Mouse (Mus musculus) limb, embryonic 10.5 days (tissue): Measurements from ENCODE around the gene Plagl1. TPM values are rescaled to one million over a fixed set of nuclear protein-coding genes. Genes with fewer than 3 reads are reported as not detected.
A peak's percentile ranks its signal among the peaks of the same experiment; 100 is the strongest.

Source experiments
- DNase-seq: peaks from one replicate; pipeline ENCODE4 v3.0.0-alpha.2; 2017; ENCODE audit warnings: low spot score
- H3K27ac ChIP-seq: fragments of 300-500 bp; sonication (generic); 2 replicates; pipeline ENCODE4 v1.5.1; 2016; ENCODE audit warnings: mild to moderate bottlenecking
- H3K27me3 ChIP-seq: fragments of 300-500 bp; sonication (generic); 2 replicates; pipeline ENCODE4 v1.6.1; 2016; ENCODE audit warnings: low read depth, mild to moderate bottlenecking; ENCODE audit not compliant: poor library complexity, severe bottlenecking
- H3K36me3 ChIP-seq: fragments of 300-500 bp; sonication (generic); 2 replicates; pipeline ENCODE4 v1.6.1; 2016; ENCODE audit warnings: mild to moderate bottlenecking, moderate library complexity
- H3K4me1 ChIP-seq: fragments of 300-500 bp; sonication (generic); 2 replicates; pipeline ENCODE4 v1.6.1; 2016
- H3K4me3 ChIP-seq: fragments of 300-500 bp; sonication (generic); 2 replicates; pipeline ENCODE4 v1.5.1; 2016; ENCODE audit warnings: mild to moderate bottlenecking, moderate library complexity
- H3K9me3 ChIP-seq: fragments of 300-500 bp; sonication (generic); replicated peaks from 2 replicates; pipeline ENCODE4 v1.6.1; 2016; ENCODE audit warnings: mild to moderate bottlenecking
- whole genome bisulfite sequencing: fragments of 180-500 bp; shearing (Covaris S2); methylation state at CpG from one replicate; pipeline ENCODE4 v1.1.7; 2016; 5-methylcytosine and 5-hydroxymethylcytosine counted together
- polyA plus RNA-seq: library from polyadenylated mRNA; unstranded; fragments of >200 nt; fragmentation: Nextera tagmentation; extraction: Ambion mirVana; gene quantifications from 2 replicates; pipeline ENCODE4 v1.2.1, GENCODE M21; 2016

The Plagl1 gene
- polyA plus RNA-seq, 1 experiment from 2014 or later: 42.6 TPM

GRCm38 (mm10) chr10:13160913-13161312, 100.6 kb downstream of the Plagl1 start:
- WGBS: 92% methylated on average over 4 of the region's 4 CpGs
- no peaks in the 10 kb centered on the region for H3K4me1 ChIP-seq
- H3K27me3 ChIP-seq: no peaks in the 10 kb centered on the region
- H3K9me3 ChIP-seq: no peaks in the 10 kb centered on the region
- H3K36me3 ChIP-seq: no peaks in the 10 kb centered on the region
- no peak overlapping the region for H3K4me3 ChIP-seq
- DNase-seq: no peak
- H3K27ac ChIP-seq: no peak overlapping the region

DNA sequence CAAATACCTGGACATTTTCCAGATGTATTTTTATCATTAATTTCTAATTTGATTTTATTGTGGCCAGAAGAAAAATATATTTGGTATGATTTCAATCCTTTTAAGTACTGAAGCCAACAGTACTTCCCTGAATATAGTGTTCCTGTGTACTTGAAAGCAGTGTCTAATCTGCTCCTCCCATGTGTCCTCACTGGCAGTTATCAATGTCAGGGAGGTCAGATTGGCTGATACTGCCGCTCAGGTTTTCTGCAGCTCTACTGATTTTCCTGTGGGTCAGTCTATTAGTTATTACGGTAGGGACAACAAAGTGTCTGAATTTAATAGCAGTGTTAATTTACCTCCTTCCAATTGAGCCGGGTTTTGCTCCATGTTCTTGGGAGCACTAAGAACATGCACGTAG, 101.7 kb downstream of the Plagl1 start:
- Histone ChIP-seq H3K4me3 (no peak overlapping the region), H3K4me1 (no peaks in the 10 kb centered on the region), H3K9me3 (no peaks in the 10 kb centered on the region), H3K36me3 (no peaks in the 10 kb centered on the region), H3K27ac (no peak overlapping the region), H3K27me3 (no peaks in the 10 kb centered on the region)
- WGBS: 84% methylated on average over 4 of the region's 4 CpGs
- DNase-seq: no peak

- WGBS: 91% methylated on average over 5 of the region's 5 CpGs
- H3K9me3 ChIP-seq: no peaks in the 10 kb centered on the region
- no peaks in the 10 kb centered on the region for H3K27me3 ChIP-seq
- peaks cover 38% of the 10 kb centered on the region for H3K4me1 ChIP-seq
- no peak overlapping the region for H3K4me3 ChIP-seq
- H3K27ac ChIP-seq: no peak overlapping the region
- DNase-seq: no peak
- no peaks in the 10 kb centered on the region for H3K36me3 ChIP-seq
These were observed 108.2 kb downstream of the Plagl1 start for GRCm38 (mm10) chr10:13168461-13168860.

GRCm38 (mm10) chr10:13170739-13171448, 110.6 kb downstream of the Plagl1 start:
- H3K27me3 ChIP-seq: no peaks in the 10 kb centered on the region
- peaks cover 38% of the 10 kb centered on the region for H3K4me1 ChIP-seq
- H3K9me3 ChIP-seq: no peaks in the 10 kb centered on the region
- H3K36me3 ChIP-seq: peaks cover under 1% of the 10 kb centered on the region; the same call in 1 of the 2 replicates
- DNase-seq: peak; percentile 63
- peak overlapping the region; percentile 6; the same call in 1 of the 2 replicates for H3K4me3 ChIP-seq
- H3K27ac ChIP-seq: peak overlapping the region; percentile 53; the same call in 1 of the 2 replicates
- WGBS: 18% methylated on average over 12 of the region's 12 CpGs

GRCm38 (mm10) chr10:13171461-13171860, 111.2 kb downstream of the Plagl1 start:
- H3K4me1 ChIP-seq: peaks cover 38% of the 10 kb centered on the region
- no peak overlapping the region for H3K4me3 ChIP-seq
- H3K27me3 ChIP-seq: no peaks in the 10 kb centered on the region
- H3K27ac ChIP-seq: peak overlapping the region; percentile 53; the same call in 1 of the 2 replicates
- peaks cover 6% of the 10 kb centered on the region for H3K36me3 ChIP-seq
- DNase-seq: no peak
- WGBS: 27% methylated on average over 2 of the region's 2 CpGs
- H3K9me3 ChIP-seq: no peaks in the 10 kb centered on the region

DNA sequence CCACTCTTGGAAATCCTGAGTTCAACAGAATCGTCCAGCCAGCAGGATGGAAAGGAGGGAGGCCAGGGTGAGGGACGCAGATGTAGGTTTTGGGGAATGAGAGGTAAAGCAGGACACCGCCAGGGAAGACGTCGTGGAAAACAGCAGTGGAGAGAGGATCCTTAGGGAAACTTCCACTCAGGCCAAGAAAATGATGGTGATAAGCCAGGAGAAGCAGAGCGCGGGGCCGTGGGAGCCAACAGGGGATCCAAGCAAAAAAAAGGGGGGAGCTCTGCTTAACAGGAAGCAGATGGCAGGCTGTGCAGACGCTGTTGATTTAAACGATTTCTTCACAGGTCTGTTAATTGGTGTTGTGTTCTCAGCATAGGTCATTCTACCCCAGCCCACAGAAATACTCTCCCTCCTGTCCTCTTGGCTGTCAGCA, 112.5 kb downstream of the Plagl1 start:
- no peaks in the 10 kb centered on the region for H3K9me3 ChIP-seq
- peak; percentile 50 for DNase-seq
- H3K36me3 ChIP-seq: peaks cover 19% of the 10 kb centered on the region
- no peaks in the 10 kb centered on the region for H3K27me3 ChIP-seq
- H3K4me3 ChIP-seq: peak overlapping the region; percentile 28; the same call in 1 of the 2 replicates
- 30% methylated on average over 10 of the region's 10 CpGs for WGBS
- H3K27ac ChIP-seq: peak overlapping the region; percentile 76
- peaks cover 38% of the 10 kb centered on the region for H3K4me1 ChIP-seq

- no peak overlapping the region for H3K4me3 ChIP-seq
- H3K27me3 ChIP-seq: no peaks in the 10 kb centered on the region
- H3K4me1 ChIP-seq: peaks cover 24% of the 10 kb centered on the region
- no peak overlapping the region for H3K27ac ChIP-seq
- H3K9me3 ChIP-seq: no peaks in the 10 kb centered on the region
- no peak for DNase-seq
- H3K36me3 ChIP-seq: peaks cover 49% of the 10 kb centered on the region
- 93% methylated on average over 7 of the region's 7 CpGs for WGBS
These were observed 115.6 kb downstream of the Plagl1 start for GRCm38 (mm10) chr10:13175866-13176265.

- DNase-seq: no peak
- Histone ChIP-seq H3K27ac (no peak within 1 kb of the TSS), H3K27me3 (no peaks in the 10 kb centered on the region), H3K9me3 (no peaks in the 10 kb centered on the region), H3K36me3 (peaks cover 70% of the 10 kb centered on the region), H3K4me1 (peaks cover 3% of the 10 kb centered on the region), H3K4me3 (no peak within 1 kb of the TSS)
- 85% methylated on average over 7 of the region's 7 CpGs for WGBS
These were observed 117.8 kb downstream of the Plagl1 start, which contains the start of gene Zc2hc1b for GRCm38 (mm10) chr10:13177973-13178624. Zc2hc1b (minus strand) TSS chr10:13178023.

- Histone ChIP-seq H3K27ac (no peak overlapping the region), H3K36me3 (peaks cover 86% of the 10 kb centered on the region)
- DNase-seq: no peak
These were observed 119.9 kb downstream of the Plagl1 start for GRCm38 (mm10) chr10:13180211-13180610.

More at GRCm38 (mm10) chr10:13180211-13180610, 119.9 kb downstream of the Plagl1 start:
- Histone ChIP-seq H3K4me1 (no peaks in the 10 kb centered on the region), H3K4me3 (no peak overlapping the region), H3K27me3 (no peaks in the 10 kb centered on the region), H3K9me3 (no peaks in the 10 kb centered on the region)
- WGBS: 88% methylated on average over 7 of the region's 7 CpGs

Other genes starting within 250 kb of the Plagl1 start
- gene Utrn, start 191.1 kb upstream of the Plagl1 start, polyA plus RNA-seq: 40.2 and 49.0 TPM in 2 replicates
- 0.92 and 1.2 TPM in 2 replicates for gene Stx11, start 96.2 kb upstream of the Plagl1 start, polyA plus RNA-seq
- 43.7 and 49.8 TPM in 2 replicates for gene Sf3b5, start 55.2 kb upstream of the Plagl1 start, polyA plus RNA-seq
- gene Zc2hc1b, start 117.5 kb downstream of the Plagl1 start, polyA plus RNA-seq: not detected in 2 replicates
- gene Ltv1, start 132.7 kb downstream of the Plagl1 start, polyA plus RNA-seq: 65.3 and 68.0 TPM in 2 replicates